Mouse (Mus musculus) heart, adult 8-10 months (tissue): Measurements from ENCODE around the gene Nuf2. TPM values are rescaled to one million over a fixed set of nuclear protein-coding genes. Genes with fewer than 3 reads are reported as not detected.
"Not testable (repeated sequence)": the region's sequence is repeated elsewhere in the genome, so short reads cannot be mapped to it uniquely, and the experiment has no call there.

Source experiments
- DNase-seq: peaks from one replicate; pipeline ENCODE4 v3.0.0; 2022; ENCODE audit warnings: low spot score
- total RNA-seq, 4 experiments: library from RNA; stranded (reverse); gene quantifications; 2 replicates each; pipeline ENCODE4 v1.2.4; 2022

Nuf2 gene
- total RNA-seq = under 1 TPM in 3 of 4 experiments, not detected in 1; 0.16 to 0.52 (median 0.38) TPM

DNA sequence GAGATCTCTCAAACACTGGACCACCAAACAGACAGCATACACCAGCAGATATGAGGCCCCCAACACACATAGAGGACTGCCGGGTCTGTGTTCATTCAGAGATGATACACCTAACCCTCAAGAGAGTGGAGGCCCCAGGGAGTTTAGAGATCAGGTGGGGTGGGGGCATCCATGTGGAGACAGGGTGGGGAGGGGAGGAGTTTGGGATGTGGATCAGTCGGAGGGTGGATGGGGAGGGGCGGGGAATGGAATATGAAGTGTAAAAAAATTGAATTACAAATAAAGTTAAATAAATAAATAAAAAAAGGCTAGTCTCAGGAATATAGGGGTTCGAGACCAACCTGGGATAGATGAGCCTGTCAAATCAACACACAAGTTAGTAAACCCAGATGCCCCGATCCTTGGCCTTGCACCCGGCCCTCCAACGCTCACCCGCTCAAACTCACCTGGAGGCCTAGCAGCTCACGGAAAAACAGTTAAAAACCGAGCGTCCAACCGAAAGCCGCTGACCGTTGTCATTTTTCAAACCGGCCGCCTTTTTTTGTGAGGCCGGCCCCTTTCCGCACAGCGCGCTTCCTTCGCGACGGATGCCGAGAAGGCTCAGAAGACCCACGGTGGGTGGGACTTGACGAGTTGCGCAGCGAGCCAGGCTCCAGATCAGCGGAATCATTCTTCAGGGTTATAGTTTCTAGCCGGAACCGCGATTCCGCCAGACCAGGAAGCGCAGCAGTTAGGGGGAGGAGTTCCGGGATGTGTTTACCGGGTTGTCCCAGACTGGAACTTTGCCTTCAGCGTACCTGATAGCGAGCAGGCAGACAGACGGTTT is at the start of gene Nuf2:
Gene Nuf2 (minus strand): TSS at position 589 of the 826 bp plus-strand sequence.
- peak; percentile 99 for DNase-seq

DNA sequence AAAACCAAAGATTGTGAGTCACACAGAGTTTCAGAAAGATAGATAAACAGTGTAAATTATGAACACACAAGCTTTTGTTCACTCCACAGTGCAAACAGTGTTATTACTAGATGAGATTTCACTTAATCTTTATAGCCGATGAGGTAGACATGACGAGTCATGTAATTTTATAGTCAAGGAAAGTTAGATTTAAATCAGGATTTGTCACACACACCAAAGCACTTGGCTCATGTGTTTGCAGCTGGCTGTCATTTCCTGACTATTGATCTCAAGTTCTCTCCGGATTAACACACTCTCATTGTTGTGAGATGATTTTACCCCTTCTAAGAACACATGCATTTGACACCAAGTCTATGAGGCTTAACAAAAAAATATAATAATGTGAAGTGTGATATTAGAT is 48.3 kb upstream of the Nuf2 start:
- DNase-seq = no peak

- DNase-seq = no peak
Measured at GRCm38 (mm10) chr1:169574136-169574535, 42.9 kb upstream of the Nuf2 start.

DNA sequence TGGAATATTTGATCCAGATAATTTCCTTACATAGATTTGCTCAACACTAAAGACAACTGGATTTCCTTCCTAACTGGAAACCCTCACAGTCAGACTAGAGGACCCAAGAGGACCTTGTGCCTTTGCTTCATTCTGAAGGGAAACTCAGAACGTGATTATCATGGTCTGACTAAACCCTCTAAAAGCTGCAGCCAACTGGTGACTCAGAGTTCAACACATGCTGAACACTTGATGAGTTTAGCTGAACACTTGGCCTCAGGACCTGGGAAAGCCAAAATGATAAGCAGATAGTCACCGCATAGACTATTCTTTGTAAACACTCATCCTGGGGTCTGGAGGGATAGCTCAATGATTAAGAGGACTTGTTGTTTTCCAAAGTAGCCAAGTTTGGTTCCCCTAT is 24.4 kb upstream of the Nuf2 start:
- DNase-seq = no peak

DNA sequence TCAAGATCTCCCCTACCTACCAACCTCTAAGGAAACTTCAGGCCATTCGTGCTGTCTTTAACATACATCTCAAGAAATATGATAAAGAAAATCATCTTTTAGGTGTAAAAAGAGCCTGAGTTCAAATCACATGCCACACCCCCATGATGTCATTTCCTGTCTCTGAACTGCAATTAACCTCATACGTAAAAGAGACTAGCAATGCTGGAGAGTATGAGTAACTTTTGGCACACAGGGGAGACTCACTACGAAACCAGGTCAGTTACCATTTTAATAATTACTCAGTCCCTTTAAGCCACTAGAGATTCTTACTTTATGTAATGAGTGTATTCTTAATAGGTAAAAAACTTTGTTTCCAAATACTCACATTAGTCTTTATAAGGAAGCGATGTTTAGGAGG is 23.8 kb upstream of the Nuf2 start:
- no peak for DNase-seq

DNA sequence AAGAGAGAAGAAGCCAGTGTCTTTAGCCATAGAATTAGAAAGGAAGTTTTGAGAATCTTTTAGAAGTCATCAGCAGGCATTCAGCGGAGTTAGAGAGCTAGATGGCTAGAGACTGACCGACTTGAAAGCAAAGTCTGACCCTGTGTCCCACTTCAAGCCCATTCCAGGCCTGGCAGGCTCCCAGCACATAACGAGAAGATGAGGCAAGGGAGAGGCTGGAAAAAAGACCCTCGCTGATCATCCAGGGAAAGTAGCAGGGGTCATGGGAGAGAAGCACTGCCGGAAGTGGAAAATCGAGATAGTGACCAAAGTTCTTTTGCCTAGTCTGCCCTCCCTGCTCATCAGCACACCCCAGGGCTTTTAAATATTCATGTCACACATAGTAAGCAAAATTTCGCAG is 22.2 kb upstream of the Nuf2 start:
- peak; percentile 18 for DNase-seq

GRCm38 (mm10) chr1:169540415-169540814 is 9.2 kb upstream of the Nuf2 start:
- DNase-seq = no peak

DNA sequence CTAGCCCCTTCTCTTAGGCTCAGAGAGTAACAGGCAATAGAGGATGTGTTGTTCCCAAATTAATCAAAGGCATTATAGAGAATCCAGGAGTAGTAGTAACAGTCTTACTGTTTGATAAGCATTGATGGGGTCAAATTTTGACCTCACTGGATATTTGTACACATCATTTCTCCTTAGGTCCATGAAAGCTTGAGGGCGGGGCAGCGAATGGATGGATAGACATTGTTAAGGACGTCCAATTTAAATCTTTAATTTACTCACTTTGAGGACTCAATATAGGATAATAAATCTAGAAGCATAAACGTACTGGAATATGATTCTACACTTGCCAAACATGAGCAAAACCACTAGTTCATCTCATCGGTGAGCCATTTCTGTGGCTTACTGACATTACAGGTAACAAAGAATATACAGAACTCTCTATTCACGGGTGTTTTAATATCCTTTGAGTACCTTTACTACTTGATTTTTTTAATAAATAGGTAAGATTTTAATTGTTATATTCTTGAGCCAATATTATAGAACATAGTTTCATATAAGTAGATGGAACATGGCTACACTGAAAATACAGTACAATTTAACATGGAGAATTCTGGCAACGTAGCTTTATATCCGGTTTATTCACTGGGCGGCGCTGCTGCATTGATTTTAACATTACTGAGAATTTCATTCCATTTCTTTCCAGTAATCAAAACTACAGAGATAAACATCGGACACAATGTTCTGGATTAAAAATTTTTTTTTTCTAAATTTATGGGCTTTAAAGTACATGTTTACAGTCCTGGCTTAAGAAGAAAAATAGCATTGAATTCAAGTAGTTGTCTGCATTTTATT is 655 bp upstream of the Nuf2 start:
- peak; percentile 77 for DNase-seq

- DNase-seq = no peak
Measured at GRCm38 (mm10) chr1:169529996-169530518, 1.2 kb downstream of the Nuf2 start.

DNA sequence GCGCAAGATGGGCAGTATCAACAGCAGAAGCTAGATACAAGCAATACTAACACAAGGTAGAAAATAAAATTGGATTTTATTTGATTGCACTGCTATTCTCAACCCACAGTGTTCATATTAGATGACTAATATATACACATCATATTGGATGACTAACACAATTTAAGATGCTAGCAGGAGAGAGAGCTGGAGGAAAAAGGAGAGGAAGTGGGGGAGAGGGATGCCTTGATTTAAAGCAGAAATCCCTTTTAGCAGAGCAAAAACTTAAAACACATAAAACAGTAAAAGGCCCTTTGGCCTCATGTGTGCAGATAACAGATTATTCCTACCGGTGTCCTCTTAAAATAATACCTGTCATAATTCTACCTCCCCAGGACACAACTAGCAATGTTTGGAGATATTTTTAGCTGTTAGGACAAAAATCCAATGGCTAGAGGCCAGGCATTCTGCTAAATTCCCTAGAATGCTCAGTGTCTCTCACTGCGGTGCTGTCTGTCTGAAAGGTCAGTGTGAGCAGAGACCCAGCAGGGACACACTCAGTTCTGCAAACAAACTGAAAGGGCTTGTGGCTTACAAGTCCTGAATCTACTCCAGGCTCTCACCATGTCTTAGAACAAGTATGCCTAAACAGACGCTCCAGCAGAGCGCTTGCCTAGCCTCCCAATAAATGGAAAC is 5.1 kb downstream of the Nuf2 start:
- DNase-seq = no peak

- DNase-seq = no peak
Measured at GRCm38 (mm10) chr1:169519337-169519736, 11.9 kb downstream of the Nuf2 start.

- DNase-seq = not testable (repeated sequence)
Measured at GRCm38 (mm10) chr1:169517899-169518517, 13.3 kb downstream of the Nuf2 start.

- DNase-seq = no peak
Measured at GRCm38 (mm10) chr1:169517376-169517892, 13.8 kb downstream of the Nuf2 start.

DNA sequence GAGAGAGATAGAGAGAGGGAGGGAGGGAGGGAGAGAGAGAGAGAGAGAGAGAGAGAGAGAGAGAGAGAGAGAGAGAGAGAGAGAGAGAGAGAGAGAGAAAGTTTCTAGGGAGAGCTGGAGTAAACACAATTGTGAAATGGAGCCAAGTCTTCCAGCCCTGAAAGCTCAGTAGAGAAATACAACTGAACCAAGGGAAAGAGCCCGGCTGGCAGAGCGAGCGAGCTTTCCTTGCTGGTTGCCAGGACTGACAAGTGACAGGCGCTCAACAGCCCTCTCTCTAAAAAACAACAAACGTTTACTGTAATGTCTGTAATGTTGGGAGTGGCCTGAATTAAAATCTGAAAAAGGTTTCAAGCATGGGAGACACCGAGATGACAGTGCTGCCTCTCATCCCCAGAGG is 24.9 kb downstream of the Nuf2 start:
- no peak for DNase-seq

- no peak for DNase-seq
Measured at GRCm38 (mm10) chr1:169502876-169503275, 28.4 kb downstream of the Nuf2 start.

DNA sequence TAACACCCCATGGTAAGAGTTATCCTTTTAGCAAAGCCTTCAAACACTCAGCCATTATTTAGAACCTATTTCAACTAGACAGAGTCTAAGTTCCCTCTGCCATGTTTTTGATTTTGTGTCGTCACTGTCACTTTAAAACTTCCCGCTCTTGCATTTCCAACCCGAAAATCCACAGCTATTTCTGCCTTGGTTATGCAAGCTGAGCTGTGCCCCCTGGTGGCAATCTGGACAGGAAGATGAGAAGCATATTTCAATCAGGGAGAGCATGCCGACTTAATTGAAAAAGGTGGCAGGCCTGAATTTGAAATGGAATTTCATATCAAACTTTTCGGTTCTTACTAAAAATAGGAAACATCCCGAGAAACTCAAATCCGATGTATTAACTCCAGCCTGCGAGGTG is 35.6 kb downstream of the Nuf2 start:
- no peak for DNase-seq

- DNase-seq = no peak
Measured at GRCm38 (mm10) chr1:169491561-169491960, 39.7 kb downstream of the Nuf2 start.

GRCm38 (mm10) chr1:169485408-169485885 is 45.8 kb downstream of the Nuf2 start:
- no peak for DNase-seq

DNA sequence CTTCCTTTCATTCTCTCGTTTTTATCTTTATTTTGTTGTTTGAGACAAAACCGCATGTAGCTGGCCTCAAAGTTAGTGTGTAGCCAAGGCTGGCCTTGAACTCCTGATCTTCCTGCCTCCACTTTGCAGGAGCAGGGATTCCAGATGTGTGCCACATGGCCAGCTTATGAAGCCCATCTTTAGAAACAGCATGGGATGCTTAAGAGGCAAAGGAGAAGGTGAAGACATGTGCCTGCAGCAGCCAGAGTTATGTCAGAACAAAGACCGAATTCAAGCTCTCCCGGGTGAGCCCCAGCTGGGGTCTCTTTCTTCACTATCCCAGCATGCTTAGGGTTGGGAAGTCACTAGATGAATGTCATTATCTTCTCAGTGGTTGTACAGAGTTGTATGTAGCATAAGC is 46.7 kb downstream of the Nuf2 start:
- no peak for DNase-seq

GRCm38 (mm10) chr1:169482596-169483335 is 48.5 kb downstream of the Nuf2 start:
- DNase-seq = no peak
